Mouse (Mus musculus) frontal cortex, adult (tissue): Measurements from ENCODE around the gene Rnf38.

Experiments
- ATAC-seq: cut with Nextera tagmentation; 2 replicates; pipeline ENCODE4 v1.9.2; 2017; ENCODE audit warnings: mild to moderate bottlenecking, moderate library complexity, mixed read lengths; ENCODE audit not compliant: low TSS enrichment

The Rnf38 gene

GRCm38 (mm10) chr4:44119410-44120201 lies 114.0 kb downstream of the Rnf38 start:
- no peak for ATAC-seq

- ATAC-seq, result no peak
Measured at GRCm38 (mm10) chr4:44115046-44115445, 118.5 kb downstream of the Rnf38 start.

- peak; percentile 73 for ATAC-seq
Measured at GRCm38 (mm10) chr4:44113393-44114138, 120.0 kb downstream of the Rnf38 start.

DNA sequence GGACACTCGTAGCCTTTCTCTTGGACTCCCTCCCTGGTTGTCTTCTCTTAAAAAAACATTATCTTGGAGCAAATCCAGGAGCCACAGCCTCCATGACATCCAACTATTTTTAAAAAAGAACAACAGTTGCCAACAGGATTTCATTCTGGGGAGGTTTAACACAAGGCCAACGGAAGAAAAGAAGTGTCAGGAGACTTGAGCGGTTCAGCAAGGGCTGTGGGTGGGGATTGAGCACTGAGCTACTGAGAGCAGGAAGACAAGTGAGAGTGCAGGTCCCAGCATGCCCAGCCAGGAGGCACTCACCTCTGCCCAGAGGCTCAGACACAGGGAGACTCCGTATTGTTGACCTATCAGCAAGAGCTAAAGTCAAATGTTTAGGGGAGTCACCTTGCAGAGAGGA lies 120.8 kb downstream of the Rnf38 start:
- ATAC-seq, result no peak

DNA sequence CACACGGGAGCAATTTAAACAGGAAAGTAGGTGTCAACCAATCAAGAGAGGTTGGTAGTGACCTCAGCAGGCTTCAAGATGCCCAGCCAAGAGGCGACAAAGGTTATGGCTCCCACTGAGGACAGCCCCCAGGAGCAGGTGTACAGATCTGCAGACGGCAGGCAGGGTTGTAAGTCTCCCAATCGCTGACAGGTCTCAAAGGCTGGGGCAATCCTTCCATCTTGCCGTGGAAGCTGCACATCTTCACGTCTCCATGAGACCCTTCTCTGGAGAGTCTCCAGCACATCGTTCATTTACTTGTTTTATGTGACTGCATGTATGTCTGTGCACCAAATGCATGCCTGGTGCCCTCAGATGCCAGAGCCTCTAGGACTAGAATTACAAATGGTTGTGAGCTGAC lies 122.8 kb downstream of the Rnf38 start:
- ATAC-seq, result no peak

GRCm38 (mm10) chr4:44108297-44108696 lies 125.3 kb downstream of the Rnf38 start:
- ATAC-seq, result no peak

DNA sequence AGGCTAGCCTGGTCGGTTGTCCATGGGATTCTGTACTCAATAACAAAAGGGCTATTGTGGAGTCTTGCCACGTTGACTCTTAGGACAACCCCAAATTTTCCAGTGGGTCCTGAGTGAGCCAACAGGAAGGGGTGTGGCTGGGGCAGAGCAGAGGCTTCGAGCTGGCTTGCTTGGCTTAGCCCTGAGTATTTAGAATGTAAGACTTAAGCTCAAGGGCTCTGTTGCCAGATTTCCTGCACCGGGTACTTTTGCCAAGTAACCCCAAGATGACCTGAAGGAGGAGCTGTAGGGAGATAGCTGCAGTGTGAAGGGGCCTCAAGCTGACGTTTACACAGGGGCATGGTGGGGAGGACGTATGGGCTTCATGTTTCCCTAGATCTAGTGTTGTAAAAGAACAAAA lies 126.2 kb downstream of the Rnf38 start:
- ATAC-seq, result no peak

- ATAC-seq, result peak; percentile 65
Measured at GRCm38 (mm10) chr4:44106297-44106821, 127.2 kb downstream of the Rnf38 start.

DNA sequence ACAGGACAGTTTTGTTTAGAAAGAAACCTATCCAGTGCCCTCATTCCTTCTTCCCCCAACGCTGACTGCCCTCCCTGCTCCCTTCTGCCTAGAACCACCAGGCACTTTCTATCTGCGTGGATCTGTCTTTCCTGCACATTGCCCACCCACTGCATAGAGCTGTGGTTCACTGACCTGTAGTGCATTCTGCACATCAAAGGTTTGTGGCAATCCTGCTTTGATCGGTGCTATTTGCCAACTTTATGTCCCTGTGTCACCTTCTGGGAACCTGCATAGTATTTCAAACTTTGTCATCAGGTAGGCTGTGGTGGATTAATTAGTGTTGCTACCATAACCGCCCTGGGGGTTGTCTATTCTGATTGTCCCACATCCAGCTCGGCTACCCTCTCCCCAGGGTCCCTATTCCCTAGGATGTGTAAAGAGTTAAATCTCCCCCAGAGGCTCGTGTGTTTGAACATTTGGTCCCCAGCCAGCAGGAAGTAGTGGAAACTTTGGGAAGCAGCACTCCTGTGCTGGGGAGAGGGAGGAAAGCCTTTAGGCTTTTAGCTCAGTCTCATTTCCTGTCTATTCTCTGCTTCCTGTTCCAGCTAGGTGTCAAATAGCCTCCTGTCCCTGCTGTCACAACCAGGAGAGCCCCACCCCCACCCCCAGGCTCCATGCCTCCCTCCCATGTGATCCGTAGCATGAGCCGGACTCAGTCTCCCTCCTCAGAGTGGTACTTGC lies 129.2 kb downstream of the Rnf38 start:
- no peak for ATAC-seq

DNA sequence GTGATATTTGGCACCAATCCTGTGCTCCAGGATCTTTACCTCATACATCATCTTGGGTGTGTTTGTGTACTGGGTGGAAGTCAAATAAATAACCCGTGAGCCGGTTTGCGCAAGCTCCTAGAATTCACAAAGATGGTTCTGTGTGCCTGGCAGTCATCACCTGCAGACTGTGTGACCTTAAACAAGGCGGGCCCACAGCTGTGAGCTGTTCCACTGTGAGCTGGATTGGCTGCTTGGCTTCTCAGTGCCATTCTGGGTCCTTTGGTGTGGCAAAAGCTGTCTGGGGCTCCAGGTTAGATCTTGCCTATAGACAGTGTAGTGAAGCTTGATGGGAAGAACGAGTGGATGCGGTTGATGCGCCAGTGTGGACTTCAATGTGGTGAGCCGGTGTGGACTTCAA lies 130.0 kb downstream of the Rnf38 start:
- no peak for ATAC-seq

DNA sequence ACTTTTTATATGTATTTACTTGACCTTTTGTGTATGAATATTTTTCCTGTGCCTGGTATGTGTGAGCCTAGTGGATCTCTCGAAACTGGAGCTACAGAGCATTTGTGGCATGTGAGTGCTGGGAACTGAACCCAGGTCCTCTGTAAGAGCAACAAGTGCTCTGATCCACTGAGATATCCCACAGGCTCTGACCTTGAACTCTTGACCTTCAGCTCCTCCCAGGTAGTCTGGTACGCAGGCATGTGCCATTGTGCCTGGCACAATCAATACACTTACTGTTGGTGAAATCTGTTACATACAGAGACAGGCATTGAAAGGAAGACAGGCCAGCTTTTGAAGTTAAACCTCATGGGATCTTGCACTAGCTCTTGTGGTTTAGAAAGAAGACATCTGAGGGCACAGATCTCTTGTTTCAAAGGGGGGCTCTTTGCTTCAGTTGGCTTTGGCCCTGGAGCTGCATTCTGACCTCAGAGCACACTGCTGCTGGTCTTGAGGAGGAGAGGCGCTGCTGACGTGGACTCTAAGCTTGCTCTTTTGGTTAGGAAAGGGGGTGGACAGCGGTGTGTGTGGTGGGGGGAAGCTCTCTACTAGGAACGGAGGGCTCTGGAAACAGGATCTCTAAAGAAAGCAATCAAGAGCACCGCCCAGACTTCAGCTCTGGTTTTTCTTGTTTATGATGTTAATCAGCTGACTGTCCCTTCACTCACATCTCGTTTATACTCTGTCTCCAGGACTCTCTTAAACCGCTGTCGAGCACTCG lies 135.8 kb downstream of the Rnf38 start:
- no peak for ATAC-seq

DNA sequence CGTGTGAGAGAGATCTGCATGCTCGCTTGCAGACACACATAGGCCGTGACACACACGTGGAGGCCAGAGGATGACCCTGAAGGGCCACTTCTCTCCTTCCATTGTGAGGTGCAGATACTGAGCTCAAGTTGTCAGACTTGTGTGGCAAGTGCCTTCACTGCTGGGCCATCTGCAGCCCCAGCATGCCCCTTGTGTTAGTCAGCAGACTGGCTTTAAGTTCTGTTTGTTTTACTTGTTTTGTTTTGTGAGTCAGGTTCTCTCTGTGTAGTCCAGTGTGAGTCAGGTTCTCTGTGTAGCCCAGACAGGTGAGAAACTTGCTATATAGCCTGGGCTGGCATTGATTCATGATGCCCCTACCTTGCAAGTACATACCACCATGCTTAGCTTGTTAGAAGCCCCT lies 139.1 kb downstream of the Rnf38 start:
- ATAC-seq, result no peak

GRCm38 (mm10) chr4:44092359-44092758 lies 141.2 kb downstream of the Rnf38 start:
- no peak for ATAC-seq

DNA sequence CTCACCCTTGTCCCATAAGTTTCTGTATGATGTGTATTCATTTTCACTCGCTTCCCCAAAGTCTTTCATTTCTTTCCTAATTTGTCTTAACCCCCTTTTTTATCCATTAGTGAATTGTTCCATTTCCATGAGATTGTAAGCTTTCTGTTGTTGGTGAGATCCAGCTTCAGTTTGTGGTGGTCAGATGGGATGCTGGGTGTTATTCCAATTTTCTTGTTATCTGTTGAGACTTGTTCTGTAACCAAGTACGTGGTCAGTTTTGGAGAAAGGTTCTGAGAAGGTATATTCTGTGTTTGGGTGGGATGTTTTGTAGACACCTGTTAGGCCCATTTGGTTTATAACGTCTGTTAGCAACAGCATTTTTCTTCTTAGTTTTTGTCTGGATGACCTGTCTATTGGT lies 148.0 kb downstream of the Rnf38 start:
- no peak for ATAC-seq

GRCm38 (mm10) chr4:44084602-44085325 lies 148.8 kb downstream of the Rnf38 start:
- ATAC-seq, result no peak

- no peak for ATAC-seq
Measured at GRCm38 (mm10) chr4:44083945-44084344, 149.6 kb downstream of the Rnf38 start, which contains the start of gene Gne. TSS of gene Gne (minus strand) at chr4:44084177.

DNA sequence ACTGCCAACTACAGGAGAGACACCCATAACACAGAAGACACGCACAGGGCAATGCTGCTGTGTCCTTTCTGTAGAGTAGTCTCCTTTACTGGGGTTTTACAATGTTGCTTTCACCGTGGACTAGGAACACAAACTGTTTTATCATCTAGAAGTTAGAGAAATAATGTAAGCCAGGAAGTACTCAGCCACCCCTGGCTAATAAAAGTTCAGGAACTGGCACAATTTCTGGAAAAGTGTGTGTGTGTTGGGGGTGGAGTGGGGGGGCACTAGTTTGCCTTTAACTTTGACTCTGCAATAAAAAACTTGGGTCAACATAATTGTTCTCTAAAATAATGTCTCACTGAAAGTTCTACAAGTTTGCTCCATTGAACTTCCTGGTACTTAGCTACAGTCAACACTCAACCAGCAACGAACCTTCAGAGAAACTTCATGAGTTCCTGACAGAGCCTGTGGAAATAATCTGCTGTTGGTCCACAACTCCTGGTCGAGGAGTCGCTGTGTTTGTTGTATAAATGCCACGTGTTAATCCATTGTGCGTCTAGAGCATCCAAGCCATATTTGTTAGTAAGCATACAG lies 155.1 kb downstream of the Rnf38 start:
- ATAC-seq, result no peak
